Mouse (Mus musculus): ENCODE results near the gene Gm10229. TPM values are rescaled to one million over a fixed set of nuclear protein-coding genes. Genes with fewer than 3 reads are reported as not detected.

Gm10229 gene
- polyA plus RNA-seq (2014; fragmentation: Illumina TruSeq; extraction: RNeasy Lipid Tissue Mini Kit (QIAGEN cat#74804); ENCODE audit: low read depth, low replicate concordance): not detected

DNA sequence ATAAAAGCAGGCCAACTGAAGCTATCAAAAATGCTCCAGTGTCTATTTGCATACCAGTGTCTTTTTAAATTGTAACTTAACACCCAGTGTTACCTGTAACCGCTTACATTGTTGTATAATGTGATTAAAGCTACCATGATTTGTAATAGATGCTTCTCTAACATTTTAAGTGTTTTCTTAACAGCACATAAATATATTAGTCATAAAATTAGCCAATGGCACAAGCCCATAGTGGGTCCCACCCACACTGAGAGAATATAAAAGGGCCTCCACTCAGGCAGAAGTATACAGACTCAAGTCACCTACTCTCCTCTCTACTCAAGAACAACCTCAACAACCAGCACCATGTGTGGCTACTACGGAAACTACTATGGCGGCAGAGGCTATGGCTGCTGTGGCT, at the start of gene Gm10229:
Gene Gm10229, plus strand, starts transcription at position 301 of the 400 bp plus-strand sequence.

DNA sequence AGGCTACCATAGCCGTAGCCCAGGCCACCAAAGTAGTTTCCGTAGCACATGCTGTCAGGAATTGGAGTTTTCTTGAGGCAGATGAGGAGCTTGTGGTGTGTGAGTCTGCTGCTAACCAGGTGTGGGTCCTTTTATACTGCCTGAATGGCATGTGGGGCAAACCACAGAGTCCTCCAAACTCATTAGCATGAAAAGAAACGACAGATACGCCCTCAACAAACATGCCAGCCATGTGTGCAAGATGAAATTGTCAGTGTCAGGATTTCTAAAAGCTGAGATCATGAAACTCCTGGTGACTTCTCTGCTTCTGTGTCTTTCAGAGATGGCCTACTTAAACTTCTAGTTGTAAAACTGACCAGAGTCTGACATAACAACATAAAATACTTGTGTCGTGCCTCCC, 4.4 kb upstream of the Gm10229 start, which contains the start of gene Krtap22-2:
Gene Krtap22-2, minus strand, starts transcription at position 101 of the 400 bp plus-strand sequence.

DNA sequence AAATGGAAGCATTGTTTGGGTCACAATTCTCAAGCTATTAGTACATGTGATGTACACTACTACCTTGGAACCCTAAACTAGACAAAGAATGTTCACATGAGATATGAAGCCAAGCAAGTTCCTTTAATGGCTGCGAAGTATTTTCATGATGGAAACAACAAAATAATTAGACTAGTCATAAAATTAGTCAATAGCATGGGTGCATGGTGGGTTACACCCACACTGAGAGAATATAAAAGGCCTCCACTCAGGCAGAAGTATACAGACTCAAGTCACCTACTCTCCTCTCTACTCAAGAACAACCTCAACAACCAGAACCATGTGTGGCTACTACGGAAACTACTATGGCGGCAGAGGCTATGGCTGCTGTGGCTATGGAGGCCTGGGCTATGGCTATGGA, 16.3 kb downstream of the Gm10229 start, which contains the start of gene Krtap6-1:
Gene Krtap6-1, plus strand, starts transcription at position 301 of the 400 bp plus-strand sequence.

DNA sequence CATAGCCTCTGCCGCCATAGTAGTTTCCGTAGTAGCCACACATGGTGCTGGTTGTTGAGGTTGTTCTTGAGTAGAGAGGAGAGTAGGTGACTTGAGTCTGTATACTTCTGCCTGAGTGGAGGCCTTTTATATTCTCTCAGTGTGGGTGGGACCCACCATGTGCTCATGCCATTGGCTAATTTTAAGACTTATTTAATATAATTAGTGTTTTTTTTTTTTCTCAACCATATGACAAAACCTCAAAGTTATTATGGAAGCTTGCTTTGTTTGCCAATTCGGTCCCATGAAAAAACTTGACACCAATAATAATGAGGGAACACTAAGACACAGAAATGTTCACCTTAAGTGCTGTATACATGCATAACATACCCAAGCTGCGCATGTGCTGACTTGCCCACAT, 26.3 kb downstream of the Gm10229 start, which contains the start of gene Gm10228:
Gene Gm10228, minus strand, starts transcription at position 101 of the 400 bp plus-strand sequence.

DNA sequence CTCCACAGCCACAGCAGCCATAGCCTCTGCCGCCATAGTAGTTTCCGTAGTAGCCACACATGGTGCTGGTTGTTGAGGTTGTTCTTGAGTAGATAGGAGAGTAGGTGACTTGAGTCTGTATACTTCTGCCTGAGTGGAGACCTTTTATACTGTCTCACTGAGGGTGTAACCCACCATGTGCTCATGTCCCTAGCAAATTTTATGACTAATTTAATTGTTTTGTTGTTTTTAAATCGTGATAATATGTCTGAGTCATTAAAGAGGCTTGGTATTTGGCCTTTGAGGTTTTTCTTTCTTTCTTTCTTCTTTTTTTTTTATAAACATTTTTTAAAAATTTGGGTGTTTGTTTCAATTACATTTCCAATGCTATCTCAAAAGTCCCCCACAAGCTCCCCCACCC, 32.7 kb downstream of the Gm10229 start, which contains the start of gene Krtap6-5:
Gene Krtap6-5, minus strand, starts transcription at position 101 of the 400 bp plus-strand sequence.

DNA sequence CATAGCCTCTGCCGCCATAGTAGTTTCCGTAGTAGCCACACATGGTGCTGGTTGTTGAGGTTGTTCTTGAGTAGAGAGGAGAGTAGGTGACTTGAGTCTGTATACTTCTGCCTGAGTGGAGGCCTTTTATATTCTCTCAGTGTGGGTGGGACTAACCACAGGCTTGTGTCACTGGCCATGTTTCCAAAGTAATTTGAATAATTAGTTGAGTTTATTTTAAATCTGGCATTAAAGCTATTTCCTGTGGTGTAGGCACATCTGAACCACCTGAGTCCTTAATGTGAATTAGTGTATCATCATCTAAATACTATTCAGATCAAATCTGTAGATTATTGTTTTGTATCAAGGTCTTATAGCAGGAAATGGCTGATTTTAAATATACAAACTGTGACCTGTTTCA, 48.8 kb downstream of the Gm10229 start, which contains the start of gene 1110025L11Rik:
Gene 1110025L11Rik, minus strand, starts transcription at position 101 of the 400 bp plus-strand sequence.

Other genes starting within 250 kb of the Gm10229 start
- gene 2310057N15Rik, start 241.1 kb upstream of the Gm10229 start, polyA plus RNA-seq (2014; fragmentation: Illumina TruSeq; extraction: RNeasy Lipid Tissue Mini Kit (QIAGEN cat#74804); ENCODE audit: low read depth, low replicate concordance): not detected
- not detected for gene Gm5965, start 237.4 kb upstream of the Gm10229 start, polyA plus RNA-seq (2014; fragmentation: Illumina TruSeq; extraction: RNeasy Lipid Tissue Mini Kit (QIAGEN cat#74804); ENCODE audit: low read depth, low replicate concordance)
- gene Gm20741, start 203.1 kb upstream of the Gm10229 start, polyA plus RNA-seq (2014; fragmentation: Illumina TruSeq; extraction: RNeasy Lipid Tissue Mini Kit (QIAGEN cat#74804); ENCODE audit: low read depth, low replicate concordance): not detected
- gene Krtap15, start 195.1 kb upstream of the Gm10229 start, polyA plus RNA-seq (2014; fragmentation: Illumina TruSeq; extraction: RNeasy Lipid Tissue Mini Kit (QIAGEN cat#74804); ENCODE audit: low read depth, low replicate concordance): not detected
- not detected for gene Krtap14, start 189.1 kb upstream of the Gm10229 start, polyA plus RNA-seq (2014; fragmentation: Illumina TruSeq; extraction: RNeasy Lipid Tissue Mini Kit (QIAGEN cat#74804); ENCODE audit: low read depth, low replicate concordance)
- not detected for gene Krtap19-1, start 145.9 kb upstream of the Gm10229 start, polyA plus RNA-seq (2014; fragmentation: Illumina TruSeq; extraction: RNeasy Lipid Tissue Mini Kit (QIAGEN cat#74804); ENCODE audit: low read depth, low replicate concordance)
- not detected for gene Krtap19-2, start 141.0 kb upstream of the Gm10229 start, polyA plus RNA-seq (2014; fragmentation: Illumina TruSeq; extraction: RNeasy Lipid Tissue Mini Kit (QIAGEN cat#74804); ENCODE audit: low read depth, low replicate concordance)
- gene Krtap19-3, start 137.2 kb upstream of the Gm10229 start, polyA plus RNA-seq (2014; fragmentation: Illumina TruSeq; extraction: RNeasy Lipid Tissue Mini Kit (QIAGEN cat#74804); ENCODE audit: low read depth, low replicate concordance): not detected
- not detected for gene Krtap19-4, start 130.2 kb upstream of the Gm10229 start, polyA plus RNA-seq (2014; fragmentation: Illumina TruSeq; extraction: RNeasy Lipid Tissue Mini Kit (QIAGEN cat#74804); ENCODE audit: low read depth, low replicate concordance)
- gene Krtap19-5, start 118.8 kb upstream of the Gm10229 start, polyA plus RNA-seq (2014; fragmentation: Illumina TruSeq; extraction: RNeasy Lipid Tissue Mini Kit (QIAGEN cat#74804); ENCODE audit: low read depth, low replicate concordance): not detected
- not detected for gene Krtap19-9b, start 83.0 kb upstream of the Gm10229 start, polyA plus RNA-seq (2014; fragmentation: Illumina TruSeq; extraction: RNeasy Lipid Tissue Mini Kit (QIAGEN cat#74804); ENCODE audit: low read depth, low replicate concordance)
- gene Krtap16-3, start 52.4 kb upstream of the Gm10229 start, polyA plus RNA-seq (2014; fragmentation: Illumina TruSeq; extraction: RNeasy Lipid Tissue Mini Kit (QIAGEN cat#74804); ENCODE audit: low read depth, low replicate concordance): not detected
- not detected for gene Krtap22-2, start 4.5 kb upstream of the Gm10229 start, polyA plus RNA-seq (2014; fragmentation: Illumina TruSeq; extraction: RNeasy Lipid Tissue Mini Kit (QIAGEN cat#74804); ENCODE audit: low read depth, low replicate concordance)
- not detected for gene Krtap6-1, start 16.4 kb downstream of the Gm10229 start, polyA plus RNA-seq (2014; fragmentation: Illumina TruSeq; extraction: RNeasy Lipid Tissue Mini Kit (QIAGEN cat#74804); ENCODE audit: low read depth, low replicate concordance)
- not detected for gene Gm10228, start 26.2 kb downstream of the Gm10229 start, polyA plus RNA-seq (2014; fragmentation: Illumina TruSeq; extraction: RNeasy Lipid Tissue Mini Kit (QIAGEN cat#74804); ENCODE audit: low read depth, low replicate concordance)
- not detected for gene Krtap6-5, start 32.6 kb downstream of the Gm10229 start, polyA plus RNA-seq (2014; fragmentation: Illumina TruSeq; extraction: RNeasy Lipid Tissue Mini Kit (QIAGEN cat#74804); ENCODE audit: low read depth, low replicate concordance)
- not detected for gene 1110025L11Rik, start 48.7 kb downstream of the Gm10229 start, polyA plus RNA-seq (2014; fragmentation: Illumina TruSeq; extraction: RNeasy Lipid Tissue Mini Kit (QIAGEN cat#74804); ENCODE audit: low read depth, low replicate concordance)
- not detected for gene Krtap6-3, start 68.7 kb downstream of the Gm10229 start, polyA plus RNA-seq (2014; fragmentation: Illumina TruSeq; extraction: RNeasy Lipid Tissue Mini Kit (QIAGEN cat#74804); ENCODE audit: low read depth, low replicate concordance)
- gene Gm6358, start 125.6 kb downstream of the Gm10229 start, polyA plus RNA-seq (2014; fragmentation: Illumina TruSeq; extraction: RNeasy Lipid Tissue Mini Kit (QIAGEN cat#74804); ENCODE audit: low read depth, low replicate concordance): not detected
- gene Gm10061, start 135.8 kb downstream of the Gm10229 start, polyA plus RNA-seq (2014; fragmentation: Illumina TruSeq; extraction: RNeasy Lipid Tissue Mini Kit (QIAGEN cat#74804); ENCODE audit: low read depth, low replicate concordance): not detected
- gene Gm9789, start 142.7 kb downstream of the Gm10229 start, polyA plus RNA-seq (2014; fragmentation: Illumina TruSeq; extraction: RNeasy Lipid Tissue Mini Kit (QIAGEN cat#74804); ENCODE audit: low read depth, low replicate concordance): not detected
- gene Gm7735, start 154.2 kb downstream of the Gm10229 start, polyA plus RNA-seq (2014; fragmentation: Illumina TruSeq; extraction: RNeasy Lipid Tissue Mini Kit (QIAGEN cat#74804); ENCODE audit: low read depth, low replicate concordance): not detected
- not detected for gene 1110057P08Rik, start 159.5 kb downstream of the Gm10229 start, polyA plus RNA-seq (2014; fragmentation: Illumina TruSeq; extraction: RNeasy Lipid Tissue Mini Kit (QIAGEN cat#74804); ENCODE audit: low read depth, low replicate concordance)
- gene Krtap20-2, start 190.6 kb downstream of the Gm10229 start, polyA plus RNA-seq (2014; fragmentation: Illumina TruSeq; extraction: RNeasy Lipid Tissue Mini Kit (QIAGEN cat#74804); ENCODE audit: low read depth, low replicate concordance): not detected

Measured in kidney, adult 10 weeks (tissue).